Mouse (Mus musculus) hindbrain, embryonic 14.5 days (tissue): Measurements from ENCODE around the gene Acmsd. TPM values are rescaled to one million over a fixed set of nuclear protein-coding genes. Genes with fewer than 3 reads are reported as not detected.

Experiments
- ATAC-seq: fragments of 200-750 bp; cut with Nextera tagmentation; 2 replicates; pipeline ENCODE4 v1.8.0; 2017; ENCODE audit warnings: moderate number of reproducible peaks, mild to moderate bottlenecking, moderate TSS enrichment, moderate library complexity; ENCODE audit not compliant: low FRiP score
- DNase-seq: peaks from one replicate; pipeline ENCODE4 v3.0.0-alpha.2; 2015; ENCODE audit warnings: low spot score
- H3K27ac ChIP-seq: fragments of 300-500 bp; sonication (generic); 2 replicates; pipeline ENCODE4 v1.5.1; 2014; ENCODE audit warnings: mild to moderate bottlenecking, moderate library complexity
- H3K27me3 ChIP-seq: fragments of 300-500 bp; sonication (generic); 2 replicates; pipeline ENCODE4 v1.6.1; 2014; ENCODE audit warnings: mild to moderate bottlenecking, low read length, mixed read lengths; ENCODE audit not compliant: control insufficient read depth, insufficient read depth
- H3K36me3 ChIP-seq: fragments of 300-500 bp; sonication (generic); replicated peaks from 2 replicates; pipeline ENCODE4 v1.6.1; 2014; ENCODE audit not compliant: control insufficient read depth, insufficient read depth
- H3K4me1 ChIP-seq: fragments of 300-500 bp; sonication (generic); replicated peaks from 2 replicates; pipeline ENCODE4 v1.6.1; 2014; ENCODE audit warnings: antibody characterized with exemption, low read length, mixed read lengths; ENCODE audit not compliant: control insufficient read depth, insufficient read depth
- H3K4me2 ChIP-seq: fragments of 300-500 bp; sonication (generic); replicated peaks from 2 replicates; pipeline ENCODE4 v1.6.1; 2014; ENCODE audit warnings: mild to moderate bottlenecking, moderate library complexity
- H3K4me3 ChIP-seq: fragments of 300-500 bp; sonication (generic); replicated peaks from 2 replicates; pipeline ENCODE4 v1.5.1; 2014; ENCODE audit warnings: mild to moderate bottlenecking, low read length
- H3K9ac ChIP-seq: fragments of 300-500 bp; sonication (generic); 2 replicates; pipeline ENCODE4 v1.6.1; 2014
- H3K9me3 ChIP-seq: fragments of 300-500 bp; sonication (generic); 2 replicates; pipeline ENCODE4 v1.6.1; 2016; ENCODE audit warnings: low read length; ENCODE audit not compliant: control insufficient read depth
- WGBS: fragments of 180-500 bp; shearing (Covaris S2); extraction: QIAGEN DNeasy Blood & Tissue Kit; methylation state at CpG from one replicate; pipeline ENCODE4 v1.1.7; 2014; 5-methylcytosine and 5-hydroxymethylcytosine counted together
- polyA plus RNA-seq: library from polyadenylated mRNA; unstranded; fragments of >200 nt; fragmentation: Nextera tagmentation; extraction: Ambion mirVana; gene quantifications from 2 replicates; pipeline ENCODE4 v1.2.1, GENCODE M21; 2014

Acmsd gene
- polyA plus RNA-seq: 0.17 TPM in 1 of 2 replicates, not detected in the other

GRCm38 (mm10) chr1:127729096-127729495, at the start of gene Acmsd:
Acmsd (plus strand) TSS chr1:127729413.
- no peak within 1 kb of the TSS for H3K4me2 ChIP-seq
- 93% methylated on average over 4 of the region's 4 CpGs for WGBS

GRCm38 (mm10) chr1:127679498-127680133, 49.6 kb upstream of the Acmsd start, which contains the start of gene Tmem163:
Tmem163 (minus strand) TSS chr1:127679548.
- H3K27ac ChIP-seq: peak within 1 kb of the TSS; percentile 75
- ATAC-seq: no peak; the same call in 1 of the 2 replicates
- H3K27me3 ChIP-seq: peaks cover 12% of the 10 kb centered on the region; the same call in 1 of the 2 replicates

More at GRCm38 (mm10) chr1:127729096-127729495, at the start of gene Acmsd:
- DNase-seq (no peak), ATAC-seq (no peak)
- no peak within 1 kb of the TSS for H3K4me3 ChIP-seq
- no peaks in the 10 kb centered on the region for H3K27me3 ChIP-seq
- no peaks in the 10 kb centered on the region for H3K4me1 ChIP-seq
- H3K9ac ChIP-seq: no peak within 1 kb of the TSS
- no peaks in the 10 kb centered on the region for H3K36me3 ChIP-seq
- no peak within 1 kb of the TSS for H3K27ac ChIP-seq
- H3K9me3 ChIP-seq: 0 out of 2 replicates have a peak, but pooled peaks cover 6% of the 10 kb centered on the region

GRCm38 (mm10) chr1:127696533-127696932, 32.7 kb upstream of the Acmsd start:
- Histone ChIP-seq H3K9me3 (no peaks in the 10 kb centered on the region), H3K4me3 (no peak overlapping the region), H3K4me2 (no peak overlapping the region), H3K27me3 (no peaks in the 10 kb centered on the region), H3K36me3 (no peaks in the 10 kb centered on the region), H3K27ac (no peak overlapping the region), H3K9ac (no peak overlapping the region), H3K4me1 (no peaks in the 10 kb centered on the region)
- peak; percentile 52 for DNase-seq
- no peak for ATAC-seq
- 27% methylated on average over 2 of the region's 2 CpGs for WGBS

More at GRCm38 (mm10) chr1:127679498-127680133, 49.6 kb upstream of the Acmsd start, which contains the start of gene Tmem163:
- H3K4me1 ChIP-seq: peaks cover 16% of the 10 kb centered on the region; the same call in 1 of the 2 replicates
- peak within 1 kb of the TSS; percentile 77 for H3K9ac ChIP-seq
- H3K4me2 ChIP-seq: peak within 1 kb of the TSS; percentile 83
- no peaks in the 10 kb centered on the region for H3K36me3 ChIP-seq
- H3K4me3 ChIP-seq: peak within 1 kb of the TSS; percentile 66
- WGBS: 8% methylated on average over 18 of the region's 18 CpGs
- peak; percentile 72 for DNase-seq
- H3K9me3 ChIP-seq: no peaks in the 10 kb centered on the region

GRCm38 (mm10) chr1:127702187-127702586, 27.0 kb upstream of the Acmsd start:
- DNase-seq: no peak

GRCm38 (mm10) chr1:127706269-127706668, 22.9 kb upstream of the Acmsd start:
- no peaks in the 10 kb centered on the region for H3K9me3 ChIP-seq
- H3K36me3 ChIP-seq: no peaks in the 10 kb centered on the region
- H3K27ac ChIP-seq: no peak overlapping the region
- H3K9ac ChIP-seq: no peak overlapping the region
- WGBS: 60% methylated on average over 5 of the region's 5 CpGs
- H3K4me1 ChIP-seq: no peaks in the 10 kb centered on the region
- H3K4me3 ChIP-seq: no peak overlapping the region
- ATAC-seq: no peak
- DNase-seq: no peak
- H3K27me3 ChIP-seq: no peaks in the 10 kb centered on the region
- H3K4me2 ChIP-seq: no peak overlapping the region

More at GRCm38 (mm10) chr1:127702187-127702586, 27.0 kb upstream of the Acmsd start:
- no peak overlapping the region for H3K4me3 ChIP-seq
- no peaks in the 10 kb centered on the region for H3K27me3 ChIP-seq
- H3K9ac ChIP-seq: no peak overlapping the region
- H3K4me2 ChIP-seq: no peak overlapping the region
- no peak for ATAC-seq
- 83% methylated on average over 1 of the region's 1 CpGs for WGBS
- no peak overlapping the region for H3K27ac ChIP-seq
- H3K36me3 ChIP-seq: no peaks in the 10 kb centered on the region
- no peaks in the 10 kb centered on the region for H3K9me3 ChIP-seq
- no peaks in the 10 kb centered on the region for H3K4me1 ChIP-seq

- no peaks in the 10 kb centered on the region for H3K4me1 ChIP-seq
- DNase-seq: no peak
- no peak overlapping the region for H3K4me2 ChIP-seq
- 90% methylated on average over 8 of the region's 8 CpGs for WGBS
- H3K9me3 ChIP-seq: no peaks in the 10 kb centered on the region
- H3K27ac ChIP-seq: no peak overlapping the region
- no peaks in the 10 kb centered on the region for H3K36me3 ChIP-seq
- H3K27me3 ChIP-seq: no peaks in the 10 kb centered on the region
- ATAC-seq: no peak
- no peak overlapping the region for H3K9ac ChIP-seq
- H3K4me3 ChIP-seq: no peak overlapping the region
Measured at GRCm38 (mm10) chr1:127716441-127716840, 12.8 kb upstream of the Acmsd start.

GRCm38 (mm10) chr1:127718290-127718689, 10.9 kb upstream of the Acmsd start:
- H3K36me3 ChIP-seq: no peaks in the 10 kb centered on the region
- no peak overlapping the region for H3K9ac ChIP-seq
- no peak overlapping the region for H3K4me2 ChIP-seq
- DNase-seq: no peak
- H3K9me3 ChIP-seq: no peaks in the 10 kb centered on the region
- no peaks in the 10 kb centered on the region for H3K27me3 ChIP-seq
- no peak overlapping the region for H3K27ac ChIP-seq
- WGBS: 94% methylated on average over 1 of the region's 1 CpGs
- H3K4me1 ChIP-seq: no peaks in the 10 kb centered on the region
- ATAC-seq: no peak
- H3K4me3 ChIP-seq: no peak overlapping the region

- no peaks in the 10 kb centered on the region for H3K4me1 ChIP-seq
- H3K4me3 ChIP-seq: no peak overlapping the region
- DNase-seq: no peak
- H3K9me3 ChIP-seq: 0 out of 2 replicates have a peak, but pooled peaks cover 1% of the 10 kb centered on the region
- H3K4me2 ChIP-seq: no peak overlapping the region
- WGBS: 54% methylated on average over 2 of the region's 2 CpGs
- H3K27ac ChIP-seq: no peak overlapping the region
- no peaks in the 10 kb centered on the region for H3K27me3 ChIP-seq
- H3K36me3 ChIP-seq: no peaks in the 10 kb centered on the region
- no peak overlapping the region for H3K9ac ChIP-seq
- ATAC-seq: no peak
Measured at GRCm38 (mm10) chr1:127723596-127723995, 5.6 kb upstream of the Acmsd start.

GRCm38 (mm10) chr1:127731086-127731485, 1.9 kb downstream of the Acmsd start:
- Histone ChIP-seq H3K9ac (no peak overlapping the region), H3K4me2 (no peak overlapping the region), H3K36me3 (no peaks in the 10 kb centered on the region), H3K4me3 (no peak overlapping the region), H3K27me3 (no peaks in the 10 kb centered on the region), H3K9me3 (0 out of 2 replicates have a peak, but pooled peaks cover 6% of the 10 kb centered on the region), H3K27ac (no peak overlapping the region), H3K4me1 (no peaks in the 10 kb centered on the region)
- DNase-seq (no peak), ATAC-seq (no peak)
- 58% methylated on average over 3 of the region's 3 CpGs for WGBS
